Mouse (Mus musculus) G1E (cell line): ENCODE measurements around the gene Jund. TPM values are rescaled to one million over a fixed set of nuclear protein-coding genes. Genes with fewer than 3 reads are reported as not detected.

ENCODE experiments used
- ATAC-seq: 2 replicates; pipeline ENCODE4 v1.8.0; 2016; ENCODE audit warnings: mild to moderate bottlenecking; ENCODE audit not compliant: insufficient number of reproducible peaks, poor library complexity, low FRiP score, severe bottlenecking; ENCODE audit errors: extremely low read depth
- DNase-seq: peaks from one replicate; pipeline ENCODE4 v3.0.0; 2012; ENCODE audit warnings: low spot score
- H3K27me3 ChIP-seq: 2 replicates; pipeline ENCODE4 v1.6.1; 2012; ENCODE audit warnings: mild to moderate bottlenecking, low read length, inconsistent platforms; ENCODE audit not compliant: insufficient read depth
- H3K36me3 ChIP-seq: replicated peaks from 2 replicates; pipeline ENCODE3; 2012; ENCODE audit warnings: mild to moderate bottlenecking, inconsistent platforms
- H3K4me1 ChIP-seq: 2 replicates; pipeline ENCODE4 v1.6.1; 2012; ENCODE audit warnings: low read depth, low read length, inconsistent platforms, mixed read lengths; ENCODE audit not compliant: insufficient read depth
- H3K4me3 ChIP-seq: 2 replicates; pipeline ENCODE4 v1.5.1; 2012; ENCODE audit warnings: low read depth, mild to moderate bottlenecking, inconsistent platforms, low read length, moderate library complexity, mixed read lengths
- H3K9me3 ChIP-seq: replicated peaks from 2 replicates; pipeline ENCODE4 v1.6.1; 2012; ENCODE audit warnings: inconsistent platforms
- CTCF ChIP-seq: IDR thresholded peaks from 2 replicates; pipeline ENCODE4 v1.5.1; 2012; ENCODE audit warnings: low read depth, low read length, inconsistent platforms, mixed read lengths
- GATA1 ChIP-seq: IDR thresholded peaks from 2 replicates; pipeline ENCODE4 v1.6.1; 2012; ENCODE audit warnings: borderline replicate concordance, low read length, inconsistent platforms, mixed read lengths
- GATA2 ChIP-seq: IDR thresholded peaks from 2 replicates; pipeline ENCODE4 v1.6.1; 2012; ENCODE audit warnings: low read depth, low read length, inconsistent platforms, borderline replicate concordance
- POLR2AphosphoS5 ChIP-seq: IDR thresholded peaks from 2 replicates; pipeline ENCODE4 v1.6.1; 2012; ENCODE audit warnings: low read depth, low read length, inconsistent platforms; ENCODE audit not compliant: insufficient replicate concordance
- TAL1 ChIP-seq: conservative IDR thresholded peaks from 2 replicates; pipeline ENCODE4 v1.6.1; 2012; ENCODE audit warnings: low read depth, low read length, inconsistent platforms, mixed read lengths
- polyA plus RNA-seq: library from polyadenylated mRNA; stranded (reverse); fragments of >175 nt; gene quantifications from 2 replicates; pipeline ENCODE4 v1.2.3, GENCODE M21; 2012
- total RNA-seq, 2 experiments: library from RNA; stranded (forward) in 1 of 2; stranded (reverse) in 1 of 2; fragments of 200-1000 nt in 1 of 2; fragments of >200 nt in 1 of 2; fragmentation: Nextera tagmentation in 1 of 2; gene quantifications; 2 replicates each; pipeline ENCODE4 v1.2.3; 2014 to 2017

Gene Jund
- total and polyA plus RNA-seq, 3 experiments = 40.2 to 183 (median 60.3) TPM

- Histone ChIP-seq H3K36me3 (no peaks in the 10 kb centered on the region), H3K4me1 (peaks cover 23% of the 10 kb centered on the region), H3K27me3 (peaks cover 46% of the 10 kb centered on the region), H3K4me3 (no peak overlapping the region), H3K9me3 (no peaks in the 10 kb centered on the region)
- ATAC-seq = no peak
- no peak for TF ChIP-seq POLR2AphosphoS5
- TF ChIP-seq GATA1 = no peak
- TF ChIP-seq CTCF = peak; percentile 54
- DNase-seq = peak; percentile 38
Observed at GRCm38 (mm10) chr8:70720739-70721138, 22.0 kb downstream of the Jund start.

- TF ChIP-seq GATA1 (no peak), POLR2AphosphoS5 (no peak), GATA2 (no peak), CTCF (no peak), TAL1 (no peak)
- Histone ChIP-seq H3K36me3 (no peaks in the 10 kb centered on the region), H3K9me3 (no peaks in the 10 kb centered on the region), H3K27me3 (peaks cover 50% of the 10 kb centered on the region), H3K4me1 (peaks cover 23% of the 10 kb centered on the region), H3K4me3 (no peak overlapping the region)
- no peak for DNase-seq
- no peak for ATAC-seq
Observed at GRCm38 (mm10) chr8:70721601-70722000, 22.9 kb downstream of the Jund start.

DNA sequence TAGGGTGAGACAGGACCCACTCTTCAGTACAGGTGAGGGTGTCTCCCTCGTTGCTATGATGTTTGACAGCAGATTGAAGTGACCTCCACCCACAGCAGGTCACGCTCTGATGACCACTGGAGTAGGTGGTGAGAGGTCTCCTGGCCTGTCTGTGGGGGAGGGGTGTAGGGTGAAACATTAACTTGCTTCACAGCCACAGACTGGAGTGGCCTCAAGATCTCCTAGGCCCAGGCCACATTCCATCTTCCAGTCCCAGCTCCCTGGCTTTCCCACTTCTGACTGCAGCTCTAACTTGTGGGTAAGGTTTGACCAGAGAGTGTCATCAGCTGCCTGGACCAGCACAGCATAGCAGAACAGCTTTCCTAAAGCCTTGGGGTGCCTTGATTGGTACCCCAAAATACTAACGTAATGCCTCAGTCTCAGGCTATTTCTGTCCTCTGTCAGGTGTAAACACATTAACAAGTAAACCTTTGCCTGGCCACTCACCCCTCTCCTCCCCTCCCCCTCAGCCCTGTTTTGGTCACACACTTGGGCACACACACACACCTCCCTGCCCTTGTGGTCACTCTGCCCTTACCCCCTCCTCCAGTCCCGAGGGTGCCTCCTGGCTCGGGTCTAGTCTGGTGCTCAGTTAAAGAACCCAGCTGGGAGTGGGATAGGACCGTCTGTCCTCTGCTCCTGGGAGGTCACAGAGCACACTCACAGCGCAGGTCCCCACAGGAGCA, 24.9 kb downstream of the Jund start, which contains the start of gene Pde4c:
Gene Pde4c (plus strand): TSS at position 235 of the 725 bp plus-strand sequence.
- Histone ChIP-seq H3K9me3 (no peaks in the 10 kb centered on the region), H3K4me3 (no peak within 1 kb of the TSS), H3K27me3 (peaks cover 52% of the 10 kb centered on the region), H3K36me3 (no peaks in the 10 kb centered on the region), H3K4me1 (peaks cover 15% of the 10 kb centered on the region)
- no peak for DNase-seq
- ATAC-seq = no peak
- no peak for TF ChIP-seq TAL1
- TF ChIP-seq CTCF = no peak
- TF ChIP-seq POLR2AphosphoS5 = no peak
- TF ChIP-seq GATA2 = no peak
- TF ChIP-seq GATA1 = no peak

- no peak overlapping the region for H3K4me3 ChIP-seq
Observed at GRCm38 (mm10) chr8:70724216-70724615, 25.5 kb downstream of the Jund start.

GRCm38 (mm10) chr8:70725792-70726447, 27.2 kb downstream of the Jund start:
- Histone ChIP-seq H3K36me3 (no peaks in the 10 kb centered on the region), H3K4me1 (peaks cover 19% of the 10 kb centered on the region), H3K9me3 (no peaks in the 10 kb centered on the region), H3K27me3 (peaks cover 65% of the 10 kb centered on the region), H3K4me3 (no peak overlapping the region)
- ATAC-seq (no peak), DNase-seq (no peak)
- no peak for TF ChIP-seq CTCF
- TF ChIP-seq POLR2AphosphoS5 = no peak
- TF ChIP-seq GATA1 = no peak
- no peak for TF ChIP-seq GATA2
- TF ChIP-seq TAL1 = no peak

More at GRCm38 (mm10) chr8:70724216-70724615, 25.5 kb downstream of the Jund start:
- Histone ChIP-seq H3K9me3 (no peaks in the 10 kb centered on the region), H3K27me3 (peaks cover 57% of the 10 kb centered on the region), H3K4me1 (peaks cover 15% of the 10 kb centered on the region), H3K36me3 (no peaks in the 10 kb centered on the region)
- ATAC-seq (no peak), DNase-seq (no peak)
- TF ChIP-seq GATA1 = no peak
- TF ChIP-seq TAL1 = no peak
- no peak for TF ChIP-seq GATA2
- TF ChIP-seq POLR2AphosphoS5 = no peak
- no peak for TF ChIP-seq CTCF

GRCm38 (mm10) chr8:70726721-70727120, 28.0 kb downstream of the Jund start:
- DNase-seq (no peak), ATAC-seq (no peak)
- peaks cover 65% of the 10 kb centered on the region for H3K27me3 ChIP-seq
- no peaks in the 10 kb centered on the region for H3K9me3 ChIP-seq
- peaks cover 19% of the 10 kb centered on the region for H3K4me1 ChIP-seq
- H3K4me3 ChIP-seq = no peak overlapping the region
- no peaks in the 10 kb centered on the region for H3K36me3 ChIP-seq
- no peak for TF ChIP-seq POLR2AphosphoS5
- TF ChIP-seq TAL1 = no peak
- TF ChIP-seq GATA1 = no peak
- TF ChIP-seq GATA2 = no peak
- no peak for TF ChIP-seq CTCF
